Mouse (Mus musculus): ENCODE measurements around the gene Gm28374. TPM values are rescaled to one million over a fixed set of nuclear protein-coding genes. Genes with fewer than 3 reads are reported as not detected.

Gene Gm28374
- polyA plus RNA-seq, 2 experiments from 2014 or later, result 0.69 TPM; not detected in 1

DNA sequence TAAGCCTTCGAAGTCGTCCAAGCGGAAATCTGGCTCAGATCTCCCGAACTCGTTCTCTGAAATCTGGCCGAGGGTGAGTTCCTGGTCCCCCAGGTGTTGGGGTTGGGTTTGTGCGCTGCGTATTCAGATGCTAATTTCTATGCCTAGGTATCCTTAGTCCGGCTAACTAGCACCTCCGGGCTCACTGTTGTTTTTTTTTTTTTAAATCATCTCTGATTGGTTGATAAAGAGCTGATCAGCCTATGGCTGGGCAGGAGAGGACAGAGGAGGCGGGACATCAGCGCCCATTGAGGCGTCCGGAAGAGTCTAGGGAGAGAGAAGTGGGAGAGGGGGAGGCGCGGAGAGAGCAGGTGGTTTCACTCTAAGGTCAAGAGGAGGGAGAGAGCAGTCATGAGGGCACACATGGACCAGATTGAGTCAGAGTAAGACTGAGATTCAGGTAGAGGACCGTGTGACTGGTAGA is 3.4 kb upstream of the Gm28374 start:
- ATAC-seq, result peak; percentile 86

DNA sequence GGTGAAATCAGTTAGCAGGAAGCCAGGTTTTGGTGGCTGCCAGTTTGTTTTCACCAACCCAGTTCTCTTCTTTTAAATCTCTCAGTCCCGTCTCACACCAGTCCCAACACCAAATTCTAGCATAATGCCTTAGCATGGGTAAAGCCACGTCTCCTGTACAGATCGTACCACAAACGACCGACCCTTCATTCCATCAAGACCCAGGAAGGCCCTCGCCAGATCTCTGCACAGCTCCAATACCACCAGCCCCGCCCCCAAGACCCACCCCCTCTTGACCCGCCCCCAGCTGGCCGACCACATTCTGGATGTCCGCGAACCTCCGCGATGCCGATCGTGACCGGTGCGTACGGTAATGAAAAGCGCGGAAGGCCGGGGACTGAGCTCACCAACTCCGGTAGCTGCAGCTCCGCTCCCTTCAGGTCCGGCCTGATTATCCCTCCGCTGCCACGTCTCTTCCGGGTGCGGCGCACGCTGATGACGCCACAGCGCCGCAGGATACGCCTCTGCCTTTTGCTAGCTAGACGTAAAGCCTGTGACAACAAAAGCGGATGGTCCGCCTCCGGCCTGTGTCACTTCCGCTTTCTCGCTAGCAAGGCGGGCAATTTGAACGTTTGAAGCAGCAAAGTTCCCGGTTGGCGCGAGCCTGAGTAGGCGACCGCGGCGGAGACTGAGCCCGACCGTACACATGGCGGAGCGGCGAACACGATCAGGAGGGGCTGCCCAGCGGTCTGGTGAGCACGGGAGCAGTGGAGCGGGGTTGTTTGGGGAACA is 2.6 kb upstream of the Gm28374 start, which contains the start of the genes Zfpl1 and Cdca5:
Gene Zfpl1, minus strand, starts transcription at position 479 of the 771 bp plus-strand sequence.
Gene Cdca5, plus strand, starts transcription at position 506 of the 771 bp plus-strand sequence.
- ATAC-seq, result peak; percentile 88

DNA sequence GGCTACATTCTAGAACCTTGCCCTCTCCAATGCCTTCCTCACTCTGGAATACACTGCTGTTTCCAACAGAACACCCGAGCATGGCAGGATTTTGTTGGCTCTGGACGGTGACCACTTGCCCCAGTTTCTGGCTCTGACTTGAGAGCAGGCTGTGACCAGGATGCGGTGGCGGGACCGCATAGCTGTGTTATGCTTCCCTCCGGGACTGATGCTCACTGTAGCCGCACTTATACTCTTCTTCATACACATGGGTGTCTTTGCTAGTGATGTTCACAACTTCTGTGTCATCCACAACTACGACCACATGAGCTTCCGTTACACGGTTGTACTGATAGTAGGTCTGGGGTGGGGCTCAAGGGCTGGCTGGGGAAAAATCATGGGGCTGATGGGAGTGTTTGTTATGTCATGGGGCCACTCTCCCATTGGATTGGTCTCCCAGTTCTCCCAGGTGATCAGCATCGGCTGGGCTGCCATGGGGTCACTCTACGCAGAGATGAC is 2.0 kb downstream of the Gm28374 start, which contains the start of gene Tmem262:
Gene Tmem262, plus strand, starts transcription at position 51 of the 498 bp plus-strand sequence.
- ATAC-seq, result no peak

- ATAC-seq, result peak; percentile 93
Measured at GRCm38 (mm10) chr19:6076564-6077393, 5.3 kb downstream of the Gm28374 start, which contains the start of gene Vps51. Gene Vps51, minus strand, starts transcription at chr19:6077231.

DNA sequence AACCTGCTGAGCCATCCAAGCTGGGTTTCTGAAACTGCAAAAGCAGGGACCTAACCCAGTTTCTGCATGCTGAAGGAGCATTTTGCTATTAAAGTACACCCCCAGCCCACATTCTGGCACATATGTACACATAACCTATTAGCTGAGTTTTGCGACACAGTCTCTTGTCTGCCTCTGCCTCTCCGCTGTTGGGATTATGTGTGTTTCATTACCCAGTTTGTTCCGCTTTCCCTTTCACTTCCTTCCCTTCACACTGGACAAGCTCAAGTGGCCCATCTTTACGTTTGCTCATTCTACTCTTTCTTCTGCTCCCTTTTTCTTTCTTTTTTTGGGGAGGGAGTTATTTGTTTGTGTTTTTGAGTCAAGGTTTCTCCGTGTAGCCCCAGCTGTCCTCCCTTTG is 8.2 kb downstream of the Gm28374 start:
- ATAC-seq, result no peak

DNA sequence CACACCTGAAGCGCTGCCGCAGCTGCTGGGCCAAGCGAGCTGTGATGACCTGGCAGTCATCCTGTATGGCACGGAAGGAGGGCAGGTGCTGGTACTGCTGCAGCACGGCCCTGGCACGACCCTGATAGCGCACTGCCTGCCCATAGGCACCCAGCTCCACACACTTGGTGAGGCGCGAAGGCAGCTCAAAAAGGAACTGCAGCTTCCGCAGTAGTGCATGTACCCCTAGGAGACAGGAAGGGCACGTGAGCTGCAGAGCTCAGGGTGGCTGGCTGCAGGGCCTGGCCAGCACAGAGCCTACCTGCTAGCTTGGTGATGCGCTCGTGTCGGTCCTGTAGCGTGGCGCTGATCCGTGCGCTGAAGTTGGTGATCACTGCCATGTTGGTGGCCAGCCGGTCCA is 10.8 kb downstream of the Gm28374 start:
- no peak for ATAC-seq

GRCm38 (mm10) chr19:6070571-6071250 is 11.3 kb downstream of the Gm28374 start:
- ATAC-seq, result no peak

- ATAC-seq, result no peak
Measured at GRCm38 (mm10) chr19:6069851-6070250, 12.2 kb downstream of the Gm28374 start.

- ATAC-seq, result no peak
Measured at GRCm38 (mm10) chr19:6068951-6069350, 13.1 kb downstream of the Gm28374 start.

GRCm38 (mm10) chr19:6067724-6068415 is 14.2 kb downstream of the Gm28374 start, which contains the start of gene Tm7sf2:
Gene Tm7sf2, minus strand, starts transcription at chr19:6068373.
- peak; percentile 86 for ATAC-seq

DNA sequence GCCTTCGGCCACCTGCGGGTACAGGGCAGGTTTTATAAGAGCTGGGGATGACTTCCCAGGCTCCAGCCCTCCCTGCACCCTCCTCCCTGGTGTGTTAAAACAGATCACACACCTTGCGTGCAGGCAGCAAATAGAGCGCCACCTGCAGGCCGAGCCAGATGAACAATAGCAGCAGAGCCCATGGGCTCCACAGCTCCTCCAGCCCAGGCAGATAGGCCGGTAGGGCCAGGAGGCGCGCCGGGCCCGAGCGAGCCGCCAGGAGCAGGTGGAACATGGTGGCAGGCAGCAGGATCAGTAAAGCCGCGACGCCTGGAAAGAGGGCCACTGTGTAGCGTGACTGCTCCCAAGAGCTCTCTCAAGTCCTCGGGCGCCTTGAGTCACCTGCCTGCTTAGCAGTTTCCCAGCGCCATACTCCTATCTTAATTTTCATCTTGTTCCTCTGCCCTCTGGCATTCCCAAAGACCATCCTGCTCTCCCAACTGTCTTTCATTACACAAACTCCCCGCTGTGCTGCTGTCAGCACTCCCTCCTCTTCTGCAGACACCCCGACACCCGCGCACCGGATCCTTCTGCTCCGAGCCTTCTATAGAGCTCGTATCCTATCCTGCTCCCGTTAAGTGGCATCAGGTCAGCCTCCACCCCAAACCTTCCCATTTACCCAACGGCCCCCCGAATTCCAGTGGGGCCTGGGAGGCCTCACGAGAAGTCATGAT is 14.9 kb downstream of the Gm28374 start:
- peak; percentile 42 for ATAC-seq

DNA sequence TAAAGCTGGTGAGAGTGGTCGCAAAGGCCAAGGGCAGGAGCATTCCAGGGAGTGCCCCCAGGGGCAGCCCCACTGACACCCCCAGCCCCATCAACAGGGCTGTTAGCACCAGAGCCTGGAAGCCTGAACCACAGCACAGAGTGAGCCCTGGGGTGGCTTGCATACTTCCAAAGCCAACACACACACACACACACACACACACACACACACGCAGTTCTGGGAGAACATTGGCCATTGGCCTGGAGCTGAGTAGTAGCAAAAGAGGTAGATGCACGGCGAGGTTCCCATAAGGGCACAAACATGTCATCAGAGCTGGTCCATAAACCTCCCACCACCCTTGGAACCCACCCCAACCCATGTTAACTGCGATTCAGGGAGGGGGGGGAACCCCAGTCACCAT is 15.5 kb downstream of the Gm28374 start:
- ATAC-seq, result no peak

- ATAC-seq, result no peak
Measured at GRCm38 (mm10) chr19:6063081-6063480, 19.0 kb downstream of the Gm28374 start.

GRCm38 (mm10) chr19:6062418-6062817 is 19.6 kb downstream of the Gm28374 start:
- no peak for ATAC-seq

DNA sequence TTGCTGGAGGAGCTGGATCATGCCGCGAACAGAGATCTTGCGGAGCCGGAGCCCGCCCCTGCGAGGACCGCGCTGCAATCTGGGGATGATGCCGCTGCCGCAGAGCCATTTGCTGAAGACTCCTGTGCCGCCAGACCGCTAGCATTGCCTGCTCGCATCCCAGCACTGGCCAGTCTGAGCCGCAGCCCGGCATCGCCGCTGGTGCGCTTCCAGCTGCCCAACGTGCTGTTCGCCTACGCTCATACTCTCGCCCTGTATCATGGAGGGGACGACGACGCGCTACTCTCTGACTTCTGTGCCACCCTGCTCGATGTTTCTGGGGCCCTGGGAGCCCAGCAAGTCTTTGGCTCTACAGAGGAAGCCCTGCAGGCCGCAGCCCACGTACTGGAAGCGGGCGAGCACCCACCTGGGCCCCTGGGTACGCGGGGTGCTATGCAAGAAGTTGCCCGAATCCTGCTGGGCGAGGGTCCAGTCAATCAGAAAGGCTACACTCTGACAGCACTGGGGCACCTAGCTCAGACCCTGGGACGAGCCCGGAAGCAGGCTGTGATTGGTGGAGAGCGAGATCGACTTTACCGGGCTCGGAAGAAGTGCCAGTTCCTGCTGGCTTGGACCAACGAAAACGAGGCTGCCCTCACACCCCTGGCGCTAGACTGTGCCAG is 20.3 kb downstream of the Gm28374 start:
- peak; percentile 22 for ATAC-seq

GRCm38 (mm10) chr19:6061021-6061533 is 21.0 kb downstream of the Gm28374 start, which contains the start of gene Znhit2:
Gene Znhit2, plus strand, starts transcription at chr19:6061192.
- peak; percentile 83 for ATAC-seq

GRCm38 (mm10) chr19:6058966-6059365 is 23.1 kb downstream of the Gm28374 start:
- ATAC-seq, result no peak

DNA sequence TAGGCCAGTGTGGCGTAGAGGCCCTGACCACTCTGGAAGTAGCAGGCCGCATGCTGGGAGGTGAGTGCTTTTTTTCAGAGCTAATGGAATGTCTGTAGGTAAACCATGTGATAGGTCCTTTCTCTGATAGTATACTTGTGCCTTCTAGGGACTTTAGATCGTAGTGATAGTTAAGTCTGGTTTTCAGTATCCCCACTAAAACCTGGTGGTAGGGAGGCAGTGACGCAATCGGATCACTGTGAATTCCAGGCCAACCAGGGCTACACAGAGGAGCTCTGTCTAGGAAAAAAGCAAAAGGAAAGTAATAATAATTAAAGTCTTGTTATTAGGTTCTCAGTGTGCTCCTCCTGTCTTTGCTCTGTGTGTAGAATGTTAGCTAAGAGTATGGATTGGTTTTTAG is 23.5 kb downstream of the Gm28374 start:
- ATAC-seq, result no peak

- ATAC-seq, result peak; percentile 68
Measured at GRCm38 (mm10) chr19:6057313-6058096, 24.6 kb downstream of the Gm28374 start, which contains the start of the genes Mrpl49 and Fau. Gene Mrpl49, minus strand, starts transcription at chr19:6057785. Gene Fau, plus strand, starts transcription at chr19:6057844.
